Mouse (Mus musculus) thymus, adult 2 months (tissue): ENCODE results near the gene Tmem229a. TPM values are rescaled to one million over a fixed set of nuclear protein-coding genes. Genes with fewer than 3 reads are reported as not detected.
A peak's percentile ranks its signal among the peaks of the same experiment; 100 is the strongest.

Experiments
- DNase-seq: peaks from one replicate; pipeline ENCODE4 v3.0.0; 2021
- H3K27ac ChIP-seq: fragments of 200-500 bp; 2 replicates; pipeline ENCODE4 v1.5.1; 2012; ENCODE audit warnings: low read length, control low read depth; ENCODE audit not compliant: control insufficient read depth, insufficient read depth
- H3K27me3 ChIP-seq: fragments of 200-500 bp; 2 replicates; pipeline ENCODE4 v1.6.1; 2012; ENCODE audit warnings: mild to moderate bottlenecking, low read length, moderate library complexity, mixed read lengths; ENCODE audit not compliant: control insufficient read depth, insufficient read depth
- H3K36me3 ChIP-seq: fragments of 200-500 bp; 2 replicates; pipeline ENCODE4 v1.6.1; 2012; ENCODE audit warnings: mild to moderate bottlenecking, low read length, moderate library complexity; ENCODE audit not compliant: control insufficient read depth, insufficient read depth
- H3K4me1 ChIP-seq: fragments of 200-500 bp; replicated peaks from 2 replicates; pipeline ENCODE4 v1.6.1; 2012; ENCODE audit warnings: low read length; ENCODE audit not compliant: control insufficient read depth, insufficient read depth
- H3K4me3 ChIP-seq: fragments of 200-500 bp; 2 replicates; pipeline ENCODE4 v1.5.1; 2012; ENCODE audit warnings: mild to moderate bottlenecking, low read length, control low read depth, moderate library complexity; ENCODE audit not compliant: control insufficient read depth, insufficient read depth
- CTCF ChIP-seq: fragments of 200-500 bp; IDR thresholded peaks from 2 replicates; pipeline ENCODE4 v1.5.1; 2012; ENCODE audit warnings: mild to moderate bottlenecking, control low read depth, low read length, moderate library complexity, borderline replicate concordance; ENCODE audit not compliant: control insufficient read depth, poor library complexity, insufficient read depth; ENCODE audit errors: extremely low read depth
- POLR2A ChIP-seq: fragments of 200-500 bp; IDR thresholded peaks from 2 replicates; pipeline ENCODE4 v1.6.1; 2012; ENCODE audit warnings: mild to moderate bottlenecking, low read length, control low read depth, moderate library complexity; ENCODE audit not compliant: control insufficient read depth, poor library complexity, insufficient read depth; ENCODE audit errors: extremely low read depth
- WGBS: fragments of 180-500 bp; shearing (Covaris S2); methylation state at CpG from one replicate; pipeline ENCODE4 v1.1.7; 2018; 5-methylcytosine and 5-hydroxymethylcytosine counted together
- polyA plus RNA-seq: library from polyadenylated mRNA; depleted of rRNA; stranded (reverse); fragments of >200 nt; gene quantifications from 2 replicates; pipeline ENCODE4 v1.2.3, GENCODE M21; 2012; rRNA removed

Gene Tmem229a
- polyA plus RNA-seq = 0.42 and 0.50 TPM in 2 replicates

- no peak for TF ChIP-seq POLR2A
- TF ChIP-seq CTCF = no peak
- no peaks in the 10 kb centered on the region for H3K4me1 ChIP-seq
- H3K27ac ChIP-seq = no peak within 1 kb of the TSS
- H3K36me3 ChIP-seq = no peaks in the 10 kb centered on the region
- H3K4me3 ChIP-seq = no peak within 1 kb of the TSS
- H3K27me3 ChIP-seq = no peaks in the 10 kb centered on the region; the same call in 1 of the 2 replicates
- DNase-seq = peak; percentile 1
- WGBS = 5% methylated on average over 45 of the region's 46 CpGs
Observed at GRCm38 (mm10) chr6:24955946-24956585, at the start of gene Tmem229a. Tmem229a (minus strand) TSS chr6:24956297.

DNA sequence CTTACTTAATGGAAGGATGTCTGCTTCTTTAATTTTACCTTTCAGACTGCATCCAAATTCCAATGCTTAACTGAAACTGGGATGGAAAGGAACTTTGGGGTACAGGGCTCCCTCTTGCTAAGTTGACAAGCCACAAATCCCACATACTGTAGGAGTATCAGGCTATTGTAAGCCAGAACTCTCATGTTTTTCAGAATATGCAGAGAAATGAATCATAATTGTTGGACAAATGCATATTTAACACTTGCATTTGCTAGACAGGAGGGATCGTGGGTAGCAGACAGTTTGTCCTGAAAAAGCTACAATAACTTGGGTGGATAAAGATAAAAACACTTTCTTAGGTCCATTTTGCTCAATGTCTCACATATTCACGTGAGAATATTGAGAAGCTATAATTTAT, 37.7 kb upstream of the Tmem229a start:
- no peaks in the 10 kb centered on the region for H3K27me3 ChIP-seq
- H3K4me1 ChIP-seq = no peaks in the 10 kb centered on the region
- no peaks in the 10 kb centered on the region for H3K36me3 ChIP-seq
- H3K27ac ChIP-seq = no peak overlapping the region
- TF ChIP-seq CTCF (no peak), POLR2A (no peak)
- WGBS = 56% methylated on average over 2 of the region's 2 CpGs
- no peak for DNase-seq
- no peak overlapping the region for H3K4me3 ChIP-seq

DNA sequence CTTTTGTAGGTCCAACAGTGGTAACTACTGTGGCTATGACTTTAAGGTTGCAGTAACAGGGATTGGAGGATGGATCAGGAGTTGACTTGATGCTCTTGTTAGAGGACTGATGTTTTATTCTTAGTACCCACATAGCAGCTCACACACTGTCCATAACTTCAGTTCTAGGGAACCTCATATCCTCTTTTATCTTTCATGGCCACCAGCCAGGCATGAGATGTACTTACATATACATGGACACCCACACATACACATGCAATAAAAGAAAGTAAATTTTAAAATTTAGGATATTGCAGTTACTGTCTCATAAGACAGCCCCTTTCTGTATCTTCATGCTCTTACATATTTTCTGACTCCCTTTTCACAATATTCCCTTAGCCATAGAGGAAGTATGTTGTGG, 33.7 kb upstream of the Tmem229a start:
- Histone ChIP-seq H3K4me1 (no peaks in the 10 kb centered on the region), H3K36me3 (no peaks in the 10 kb centered on the region), H3K4me3 (no peak overlapping the region), H3K27me3 (no peaks in the 10 kb centered on the region), H3K27ac (no peak overlapping the region)
- DNase-seq = no peak
- TF ChIP-seq POLR2A = no peak

GRCm38 (mm10) chr6:24976176-24976575, 20.1 kb upstream of the Tmem229a start:
- 88% methylated on average over 2 of the region's 2 CpGs for WGBS
- DNase-seq = no peak
- Histone ChIP-seq H3K4me1 (no peaks in the 10 kb centered on the region), H3K27me3 (no peaks in the 10 kb centered on the region), H3K36me3 (no peaks in the 10 kb centered on the region), H3K4me3 (no peak overlapping the region), H3K27ac (no peak overlapping the region)
- TF ChIP-seq POLR2A (no peak), CTCF (no peak)

GRCm38 (mm10) chr6:24968471-24969223, 12.6 kb upstream of the Tmem229a start:
- H3K27ac ChIP-seq = no peak overlapping the region
- no peak overlapping the region for H3K4me3 ChIP-seq
- no peaks in the 10 kb centered on the region for H3K27me3 ChIP-seq
- no peaks in the 10 kb centered on the region for H3K36me3 ChIP-seq
- WGBS = 94% methylated on average over 3 of the region's 3 CpGs
- DNase-seq = no peak
- no peak for TF ChIP-seq CTCF
- no peak for TF ChIP-seq POLR2A
- no peaks in the 10 kb centered on the region for H3K4me1 ChIP-seq

- Histone ChIP-seq H3K4me1 (no peaks in the 10 kb centered on the region), H3K36me3 (no peaks in the 10 kb centered on the region), H3K27me3 (no peaks in the 10 kb centered on the region), H3K4me3 (no peak overlapping the region), H3K27ac (no peak overlapping the region)
- no peak for DNase-seq
- no peak for TF ChIP-seq CTCF
- 92% methylated on average over 7 of the region's 7 CpGs for WGBS
Observed at GRCm38 (mm10) chr6:24967726-24968125, 11.6 kb upstream of the Tmem229a start.

- no peak for DNase-seq
- no peak overlapping the region for H3K27ac ChIP-seq
- no peaks in the 10 kb centered on the region for H3K36me3 ChIP-seq
- TF ChIP-seq POLR2A (no peak), CTCF (no peak)
- no peaks in the 10 kb centered on the region for H3K27me3 ChIP-seq
- no peak overlapping the region for H3K4me3 ChIP-seq
- H3K4me1 ChIP-seq = no peaks in the 10 kb centered on the region
- 77% methylated on average over 2 of the region's 2 CpGs for WGBS
Observed at GRCm38 (mm10) chr6:24966010-24966682, 10.0 kb upstream of the Tmem229a start.
